Mouse (Mus musculus) monocyte, adult 2 months (primary cell): ENCODE measurements around the gene Cnot10.

Source experiments
- DNase-seq, 2 experiments: peaks; one replicate each; pipeline ENCODE4 v3.0.0; 2022; ENCODE audit warnings: low spot score in 2 of 2, low read depth in 1 of 2

Cnot10 gene

DNA sequence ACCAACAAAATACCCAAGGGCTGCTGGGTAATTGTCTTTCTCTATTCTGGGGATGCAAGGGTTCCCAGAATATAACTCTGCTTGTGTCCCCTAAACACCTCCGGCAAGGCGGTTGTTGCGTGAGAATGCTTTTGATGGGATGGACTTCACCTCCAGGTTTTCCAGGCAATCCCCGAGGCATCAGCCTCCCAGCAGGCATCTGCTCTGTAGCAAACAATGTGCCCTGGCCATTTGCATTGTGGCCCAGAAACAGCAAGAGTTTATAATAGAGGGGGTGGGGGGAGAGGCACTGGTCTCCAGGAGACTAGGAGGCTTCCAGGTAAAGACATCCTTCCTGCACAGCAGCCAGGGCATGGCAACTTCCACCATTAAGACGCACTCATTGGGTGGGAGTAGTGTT is 90.9 kb downstream of the Cnot10 start:
- no peak for DNase-seq

- DNase-seq: no peak
Measured at GRCm38 (mm10) chr9:114548496-114548895, 91.5 kb downstream of the Cnot10 start.

DNA sequence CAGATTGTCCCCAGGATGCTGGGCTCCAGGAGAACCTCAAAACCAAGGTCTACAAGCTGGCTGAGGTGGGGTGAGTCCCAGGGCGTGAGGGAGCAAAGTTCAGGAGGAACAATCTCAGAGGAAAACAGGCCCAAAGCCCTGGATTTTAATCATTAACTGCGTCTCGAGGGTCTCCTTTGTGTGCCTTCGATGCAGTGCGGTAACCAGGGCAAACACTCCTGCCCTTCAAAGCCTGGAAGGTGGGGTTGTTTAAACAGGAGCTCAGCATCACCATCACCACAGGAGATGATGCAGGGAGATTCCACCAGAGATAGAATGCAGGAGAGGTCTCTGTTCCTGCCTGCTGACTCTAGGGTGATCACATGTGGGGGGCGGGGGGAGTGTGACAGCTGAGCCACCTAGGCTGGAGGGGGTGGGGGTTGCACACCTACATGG is 92.3 kb downstream of the Cnot10 start:
- no peak for DNase-seq

DNA sequence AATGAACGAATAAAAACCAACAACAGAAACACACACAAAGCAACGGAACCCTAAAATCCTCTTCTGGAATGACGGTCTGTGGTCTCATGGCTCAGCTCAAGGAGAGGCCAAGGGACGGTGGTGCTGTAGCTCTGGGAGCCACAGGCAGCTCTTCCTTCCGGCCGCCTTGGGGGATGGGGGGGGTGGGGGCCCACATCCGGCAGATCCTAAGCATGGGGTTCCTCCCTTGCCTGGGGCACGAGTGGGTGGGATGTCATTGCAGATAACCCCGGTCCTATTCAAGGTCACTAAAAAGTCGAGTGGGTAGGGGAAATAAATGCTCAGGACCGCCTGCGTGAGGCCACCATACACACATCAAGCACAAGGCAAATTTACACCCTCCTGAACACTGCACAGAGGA is 93.2 kb downstream of the Cnot10 start:
- DNase-seq: no peak

DNA sequence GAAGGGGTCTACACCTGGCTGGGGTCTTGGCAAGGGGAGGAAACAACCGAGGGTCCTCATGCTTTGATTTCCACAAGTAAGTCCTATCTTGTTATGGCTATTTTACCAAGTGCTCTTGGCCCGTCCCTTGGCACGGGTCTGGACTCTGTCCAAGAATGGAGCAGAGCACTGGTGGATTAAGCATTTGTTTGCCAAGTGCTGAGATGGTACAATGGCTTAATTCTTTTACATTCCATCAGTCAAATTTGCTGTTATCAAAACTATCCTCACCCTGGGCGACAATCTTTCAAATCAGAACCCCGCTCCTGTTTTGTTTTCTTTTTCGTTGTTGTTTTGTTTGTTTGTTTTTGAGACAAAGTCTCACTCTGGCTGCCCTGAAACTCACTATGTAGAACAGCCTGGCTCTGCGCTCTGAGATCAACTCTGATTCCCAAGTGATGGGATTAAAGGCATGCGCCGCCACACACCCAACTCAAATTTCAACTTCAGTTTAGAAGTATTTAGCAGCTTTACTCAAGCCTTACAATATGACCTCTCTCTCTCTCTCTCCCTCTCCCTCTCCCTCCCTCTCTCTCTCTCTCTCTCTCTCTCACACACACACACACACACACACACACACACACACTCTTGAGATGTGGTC is 95.1 kb downstream of the Cnot10 start:
- no peak for DNase-seq

DNA sequence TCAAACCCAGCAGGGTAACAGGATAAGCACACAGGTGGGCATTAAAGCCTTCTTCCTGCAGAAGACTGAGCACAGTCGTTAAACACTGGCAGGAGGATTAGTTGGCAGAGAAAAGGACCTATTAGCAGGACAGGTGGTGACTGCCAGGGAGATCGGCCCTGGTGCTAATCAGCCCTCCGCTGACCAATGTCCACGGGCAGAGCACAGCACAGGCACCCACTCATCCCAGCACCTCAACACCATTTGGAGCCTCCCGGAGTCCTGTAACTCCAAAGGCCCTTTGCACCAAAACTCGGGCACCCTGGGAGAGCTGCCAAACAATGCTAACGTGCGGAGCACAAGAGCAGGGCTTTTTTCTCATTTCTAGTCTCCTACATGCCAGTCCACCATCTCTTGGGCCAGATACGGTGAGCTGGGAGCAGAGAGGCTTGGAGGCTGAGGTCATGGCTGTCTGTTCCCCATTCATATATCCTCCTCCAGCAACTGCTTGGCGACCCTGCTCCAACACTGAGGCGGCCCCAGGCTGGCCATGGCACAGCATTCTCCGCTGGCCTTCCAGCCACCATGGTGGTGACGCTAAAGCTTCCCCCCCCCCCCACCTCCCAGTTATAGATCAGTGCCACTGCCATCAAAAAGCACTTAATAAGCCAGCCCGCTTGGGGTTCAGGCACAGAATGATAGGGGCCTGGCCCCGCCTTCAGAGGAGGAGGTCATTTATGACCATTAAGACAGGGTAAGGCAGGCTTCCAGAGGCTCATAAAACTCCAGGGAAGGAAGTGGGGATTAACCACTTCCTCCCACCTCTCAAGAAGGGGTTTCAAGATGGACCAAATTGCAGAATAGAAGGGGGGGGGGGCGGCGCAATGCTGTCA is 95.9 kb downstream of the Cnot10 start:
- DNase-seq: no peak

- no peak for DNase-seq
Measured at GRCm38 (mm10) chr9:114541279-114541741, 98.7 kb downstream of the Cnot10 start.

GRCm38 (mm10) chr9:114538996-114539563 is 100.9 kb downstream of the Cnot10 start:
- no peak for DNase-seq

DNA sequence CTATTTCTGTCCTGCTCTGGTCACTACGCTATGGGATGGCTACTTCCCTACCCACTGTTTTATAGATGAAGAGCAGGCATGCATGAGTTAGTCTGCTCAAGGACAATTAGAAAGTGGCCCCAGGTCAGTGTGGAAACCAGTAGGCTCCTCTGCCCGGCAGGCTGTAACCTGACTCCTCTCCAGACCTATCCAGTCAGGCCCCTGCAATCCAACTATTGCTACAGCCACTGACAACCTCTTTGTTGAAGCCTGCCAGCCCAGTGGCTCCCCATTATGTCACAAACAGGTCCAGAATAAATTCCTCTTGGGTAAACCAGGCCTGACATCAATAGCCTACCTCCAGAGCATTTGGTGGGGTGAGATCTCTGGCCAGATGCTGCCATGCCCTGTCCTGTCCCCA is 103.4 kb downstream of the Cnot10 start:
- DNase-seq: no peak
